Mouse (Mus musculus) 3T3-L1 (cell line): ENCODE measurements at regions not wholly inside any gene's neighbourhood (a gene's known extent, or its start where the extent isn't known, plus 50 kb on each side); places are given as distances from the start of the nearest gene placed in this dataset.

Source experiments
- DNase-seq: peaks from one replicate; pipeline ENCODE4 v3.0.0-alpha.2; 2015; ENCODE audit warnings: low read depth, low spot score

GRCm38 (mm10) chr9:115611713-115612112 lies 297.5 kb upstream of the Gadl1 start:
- DNase-seq, result no peak

GRCm38 (mm10) chr9:115612908-115613307 lies 296.3 kb upstream of the Gadl1 start:
- DNase-seq, result no peak

- DNase-seq, result no peak
Measured at GRCm38 (mm10) chr9:115614007-115614406, 295.2 kb upstream of the Gadl1 start.

- DNase-seq, result no peak
Measured at GRCm38 (mm10) chr9:115617909-115618308, 291.3 kb upstream of the Gadl1 start.

- peak; percentile 13 for DNase-seq
Measured at GRCm38 (mm10) chr9:115623948-115624347, 285.3 kb upstream of the Gadl1 start.

GRCm38 (mm10) chr9:115624721-115625496 lies 284.3 kb upstream of the Gadl1 start:
- DNase-seq, result no peak

- DNase-seq, result no peak
Measured at GRCm38 (mm10) chr9:115627551-115627950, 281.7 kb upstream of the Gadl1 start.

GRCm38 (mm10) chr9:115637114-115637513 lies 272.1 kb upstream of the Gadl1 start:
- DNase-seq, result no peak

- DNase-seq, result no peak
Measured at GRCm38 (mm10) chr9:115640781-115641180, 268.5 kb upstream of the Gadl1 start.

GRCm38 (mm10) chr9:115642032-115642431 lies 267.2 kb upstream of the Gadl1 start:
- no peak for DNase-seq

- no peak for DNase-seq
Measured at GRCm38 (mm10) chr9:115644953-115645352, 264.3 kb upstream of the Gadl1 start.

- no peak for DNase-seq
Measured at GRCm38 (mm10) chr9:115646226-115646625, 263.0 kb upstream of the Gadl1 start.

- DNase-seq, result no peak
Measured at GRCm38 (mm10) chr9:115651708-115652107, 257.5 kb upstream of the Gadl1 start.

- DNase-seq, result no peak
Measured at GRCm38 (mm10) chr9:115653116-115653515, 256.1 kb upstream of the Gadl1 start.

GRCm38 (mm10) chr9:115654933-115655332 lies 254.3 kb upstream of the Gadl1 start:
- no peak for DNase-seq

GRCm38 (mm10) chr9:115656538-115656937 lies 252.7 kb upstream of the Gadl1 start:
- no peak for DNase-seq

- DNase-seq, result no peak
Measured at GRCm38 (mm10) chr9:115656994-115657713, 252.1 kb upstream of the Gadl1 start.

GRCm38 (mm10) chr9:115658477-115658876 lies 250.8 kb upstream of the Gadl1 start:
- DNase-seq, result no peak

GRCm38 (mm10) chr9:115660371-115660770 lies 248.9 kb upstream of the Gadl1 start:
- DNase-seq, result no peak

GRCm38 (mm10) chr9:115661834-115662425 lies 247.3 kb upstream of the Gadl1 start:
- no peak for DNase-seq

GRCm38 (mm10) chr9:115665337-115666004 lies 243.8 kb upstream of the Gadl1 start:
- DNase-seq, result no peak

GRCm38 (mm10) chr9:115666530-115666929 lies 242.7 kb upstream of the Gadl1 start:
- no peak for DNase-seq
